8 mouse cellular contexts compared by ENCODE assay signal in the genomic region with DNA sequence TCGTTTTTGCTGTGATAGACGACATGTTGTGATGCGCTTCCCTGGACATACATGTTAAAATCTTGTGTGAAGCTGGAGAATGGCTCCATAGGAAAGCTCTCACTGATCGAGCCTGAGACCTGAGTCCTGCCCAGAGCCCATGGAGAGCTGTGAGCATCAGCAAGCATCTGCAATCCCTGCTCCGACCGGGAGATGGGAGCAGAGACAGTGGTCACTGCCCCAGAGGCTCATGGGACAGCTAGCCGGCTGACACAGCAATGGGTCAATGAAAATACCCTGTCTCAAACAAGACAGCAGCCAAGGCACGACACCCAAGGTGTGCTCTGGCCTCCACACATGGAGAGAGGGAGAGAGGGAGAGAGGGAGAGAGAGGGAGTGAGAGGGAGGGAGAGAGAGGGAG. TPM values are rescaled to one million over a fixed set of nuclear protein-coding genes. Genes with fewer than 3 reads are reported as not detected.
A peak's percentile ranks its signal among the peaks of the same experiment; 100 is the strongest.
DNase-seq lines count a peak whose midpoint lies in the region; ATAC-seq and TF ChIP-seq lines count a peak whose summit lies in the region.
"Had no signal": no experiment of that assay in that cellular context is flagged by ENCODE, and none has a peak within 500 bp of the region (broad histone marks: within the 10 kb centered on the region; RNA-seq: fewer than 3 reads in every experiment).

No protein-coding gene starts in this region.

- H3K4me1 ChIP-seq in intestine, postnatal 0 days (replicated peaks; ENCODE audit: control insufficient read depth, insufficient read depth, low read length): no peaks in the 10 kb centered on the region
- peaks cover 4% of the 10 kb centered on the region; the same call in 1 of the 2 replicates for H3K4me1 ChIP-seq in intestine, embryonic 16.5 days (ENCODE audit: control insufficient read depth, insufficient read depth, low read length)
- H3K4me1 ChIP-seq in cortical plate, adult 2 months (ENCODE audit: control insufficient read depth, insufficient read depth, low read length): 0 out of 2 replicates have a peak, but pooled peaks cover 1% of the 10 kb centered on the region
- H3K4me1 ChIP-seq in midbrain, postnatal 0 days (ENCODE audit: insufficient read depth, low read length): peaks cover 3% of the 10 kb centered on the region; the same call in 1 of the 2 replicates

- no peaks in the 10 kb centered on the region for H3K9me3 ChIP-seq in intestine, postnatal 0 days (ENCODE audit: control insufficient read depth)
- H3K9me3 ChIP-seq in intestine, embryonic 16.5 days (ENCODE audit: control insufficient read depth, low read length): no peaks in the 10 kb centered on the region
- no peaks in the 10 kb centered on the region for H3K9me3 ChIP-seq in midbrain, postnatal 0 days (ENCODE audit: low read length)
- H3K9me3 ChIP-seq: midbrain, embryonic 12.5 days had no signal

- H3K4me2 ChIP-seq in intestine, postnatal 0 days (replicated peaks; ENCODE audit: low read depth): no peak overlapping the region
- H3K4me2 ChIP-seq in intestine, embryonic 16.5 days (ENCODE audit: low read depth, low read length): no peak overlapping the region
- H3K4me2 ChIP-seq in midbrain, postnatal 0 days (ENCODE audit: low read depth, low read length, poor library complexity, severe bottlenecking): no peak overlapping the region
- H3K4me2 ChIP-seq: midbrain, embryonic 12.5 days had no signal

- peak; percentile 70 for DNase-seq in kidney, adult 9 months
- peak; percentile 47 for DNase-seq in midbrain, postnatal 0 days (ENCODE audit: low spot score)
- no peak for DNase-seq in layer of hippocampus, adult 9-10 months (ENCODE audit: low spot score)
- DNase-seq in ovary, postnatal 14 days (ENCODE audit: low spot score): no peak

- no peaks in the 10 kb centered on the region for H3K27me3 ChIP-seq in intestine, postnatal 0 days (replicated peaks; ENCODE audit: control insufficient read depth, insufficient read depth, low read length)
- H3K27me3 ChIP-seq in intestine, embryonic 16.5 days (replicated peaks; ENCODE audit: control insufficient read depth, insufficient read depth, low read length): no peaks in the 10 kb centered on the region
- no peaks in the 10 kb centered on the region for H3K27me3 ChIP-seq in midbrain, postnatal 0 days (ENCODE audit: insufficient read depth, low read length)

- H3K27ac ChIP-seq in intestine, postnatal 0 days (ENCODE audit: low read depth, low read length): no peak overlapping the region
- no peak overlapping the region for H3K27ac ChIP-seq in intestine, embryonic 16.5 days (ENCODE audit: low read length)
- no peak overlapping the region for H3K27ac ChIP-seq in cortical plate, adult 2 months (ENCODE audit: insufficient read depth, low read length)
- H3K27ac ChIP-seq in midbrain, postnatal 0 days (ENCODE audit: low read depth, low read length): no peak overlapping the region
- H3K27ac ChIP-seq: midbrain, embryonic 12.5 days had no signal

- 58% methylated on average over 8 of the region's 8 CpGs for WGBS in intestine, postnatal 0 days
- WGBS in intestine, embryonic 16.5 days: 57% methylated on average over 8 of the region's 8 CpGs
- 57% methylated on average over 8 of the region's 8 CpGs for WGBS in midbrain, postnatal 0 days

- peak; percentile 61 for TF ChIP-seq CTCF in intestine, postnatal 0 days (IDR thresholded peaks at IDR 0.05; ENCODE audit: low read depth)
- peak; percentile 23; the same call in 1 of the 2 replicates for TF ChIP-seq CTCF in cortical plate, adult 2 months (IDR thresholded peaks at IDR 0.05; ENCODE audit: extremely low read depth, insufficient read depth, low read length)
- peak; percentile 60 for TF ChIP-seq CTCF in midbrain, postnatal 0 days (IDR thresholded peaks at IDR 0.05)

- no peak for ATAC-seq in intestine, postnatal 0 days
- no peak for ATAC-seq in intestine, embryonic 16.5 days
- no peak for ATAC-seq in midbrain, postnatal 0 days (ENCODE audit: low FRiP score)

- no peak for TF ChIP-seq POLR2A in cortical plate, adult 2 months (IDR thresholded peaks at IDR 0.05; ENCODE audit: extremely low read depth, insufficient read depth, low read length)

- no peak overlapping the region for H3K4me3 ChIP-seq in intestine, postnatal 0 days (ENCODE audit: low read depth, low read length)
- H3K4me3 ChIP-seq in intestine, embryonic 16.5 days (ENCODE audit: low read length): no peak overlapping the region
- H3K4me3 ChIP-seq in cortical plate, adult 2 months (ENCODE audit: insufficient read depth, low read length): no peak overlapping the region
- H3K4me3 ChIP-seq in midbrain, postnatal 0 days (ENCODE audit: low read depth, low read length): no peak overlapping the region
- H3K4me3 ChIP-seq: midbrain, embryonic 12.5 days had no signal

- H3K9ac ChIP-seq in intestine, postnatal 0 days (ENCODE audit: low read depth, low read length): no peak overlapping the region
- H3K9ac ChIP-seq in intestine, embryonic 16.5 days (ENCODE audit: low read depth, low read length): no peak overlapping the region
- H3K9ac ChIP-seq in midbrain, postnatal 0 days (replicated peaks; ENCODE audit: low read length, poor library complexity, severe bottlenecking): no peak overlapping the region
- H3K9ac ChIP-seq: midbrain, embryonic 12.5 days had no signal

- no peaks in the 10 kb centered on the region for H3K36me3 ChIP-seq in intestine, postnatal 0 days (ENCODE audit: control insufficient read depth, insufficient read depth)
- no peaks in the 10 kb centered on the region for H3K36me3 ChIP-seq in intestine, embryonic 16.5 days (ENCODE audit: control insufficient read depth, insufficient read depth, low read length)
- H3K36me3 ChIP-seq in midbrain, postnatal 0 days (ENCODE audit: insufficient read depth, low read length): no peaks in the 10 kb centered on the region
- H3K36me3 ChIP-seq: midbrain, embryonic 12.5 days had no signal

RNA-seq across cellular contexts. Expression of a gene that starts 26.6 kb away (rescaled TPM):
- 22.9 and 25.4 TPM in 2 replicates for polyA plus RNA-seq in intestine, postnatal 0 days (2015; fragmentation: Nextera tagmentation; extraction: Ambion mirVana)
- 9.9 and 10.3 TPM in 2 replicates for polyA plus RNA-seq in intestine, embryonic 16.5 days (2015; fragmentation: Nextera tagmentation; extraction: Ambion mirVana)
- 88.5 and 92.4 TPM in 2 replicates for polyA plus RNA-seq in cortical plate, adult 2 months (2012; rRNA removed)
- total RNA-seq in midbrain, postnatal 0 days (2014; rRNA removed): 64.3 and 66.1 TPM in 2 replicates
- 31.4 and 34.8 TPM in 2 replicates for polyA plus RNA-seq in midbrain, postnatal 0 days (2015; fragmentation: Nextera tagmentation; extraction: Ambion mirVana)

Comparison
In these comparisons a context has a peak if more than half of its experiments do, and no peak if none do; other contexts are left out.
1. DNase-seq: peak in kidney, adult 9 months (single experiment) and midbrain, postnatal 0 days (single experiment); none in layer of hippocampus, adult 9-10 months (single experiment) and ovary, postnatal 14 days (single experiment).
2. Peak in every context shown above with its lines, with median percentiles within 50 percentile points of each other: CTCF ChIP-seq.